Mouse (Mus musculus) left cerebral cortex, postnatal 25 days (tissue): ENCODE results near the gene Irak2. TPM values are rescaled to one million over a fixed set of nuclear protein-coding genes. Genes with fewer than 3 reads are reported as not detected.
"Not testable (repeated sequence)": the region's sequence is repeated elsewhere in the genome, so short reads cannot be mapped to it uniquely, and the experiment has no call there.

Experiments used
- DNase-seq, 2 experiments: peaks; one replicate each; pipeline ENCODE4 v3.0.0; 2022; ENCODE audit warnings: low spot score in 2 of 2, mixed read lengths in 1 of 2
- intact Hi-C: fragments of 180-260 bp; cut with DNase I; formaldehyde crosslinking; loops from one replicate; pipeline ENCODE4 v1.15.1; 2025
- total RNA-seq, 2 experiments: library from RNA; stranded (reverse); gene quantifications; 2 replicates each; pipeline ENCODE4 v1.2.3; 2021

Irak2 gene
- total RNA-seq, 2 experiments from 2014 or later = 18.5 to 21.1 TPM

DNA sequence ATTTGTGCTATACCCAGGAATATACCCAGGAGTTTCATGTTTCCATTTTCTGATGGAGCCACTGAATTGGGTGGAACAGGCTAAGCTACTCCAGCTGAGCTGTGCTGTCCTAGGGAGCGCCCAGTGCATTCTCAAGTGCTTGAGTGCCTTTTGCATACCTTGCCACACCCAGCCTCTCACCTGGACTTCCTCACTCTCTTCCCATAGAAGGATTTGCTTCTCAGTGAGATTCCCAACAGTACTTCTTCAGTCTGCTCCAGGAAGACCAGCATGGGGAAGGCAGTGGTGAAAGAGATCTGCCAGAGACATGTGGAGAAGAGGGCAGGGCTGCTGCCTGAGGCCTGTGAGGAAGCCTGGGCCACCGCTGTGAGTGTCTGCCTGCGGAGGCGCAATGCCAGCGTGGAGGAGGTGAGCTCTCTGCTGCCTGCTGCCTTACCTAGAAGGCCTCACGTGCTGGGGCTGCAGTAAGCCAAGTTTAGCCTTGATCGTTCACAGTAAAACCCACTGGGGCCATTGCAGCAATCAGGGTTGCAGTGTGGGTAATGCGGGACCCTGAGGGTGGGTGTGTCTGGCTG lies 48.4 kb downstream of the Irak2 start:
- DNase-seq = no peak
- intact Hi-C loops = loop anchor here (10.0 kb wide), 1 partner anchor 142 kb away; no protein-coding TSS in a partner anchor

GRCm38 (mm10) chr6:113690008-113690399 lies 51.7 kb downstream of the Irak2 start:
- no peak for DNase-seq
- intact Hi-C loops = no loop called here

DNA sequence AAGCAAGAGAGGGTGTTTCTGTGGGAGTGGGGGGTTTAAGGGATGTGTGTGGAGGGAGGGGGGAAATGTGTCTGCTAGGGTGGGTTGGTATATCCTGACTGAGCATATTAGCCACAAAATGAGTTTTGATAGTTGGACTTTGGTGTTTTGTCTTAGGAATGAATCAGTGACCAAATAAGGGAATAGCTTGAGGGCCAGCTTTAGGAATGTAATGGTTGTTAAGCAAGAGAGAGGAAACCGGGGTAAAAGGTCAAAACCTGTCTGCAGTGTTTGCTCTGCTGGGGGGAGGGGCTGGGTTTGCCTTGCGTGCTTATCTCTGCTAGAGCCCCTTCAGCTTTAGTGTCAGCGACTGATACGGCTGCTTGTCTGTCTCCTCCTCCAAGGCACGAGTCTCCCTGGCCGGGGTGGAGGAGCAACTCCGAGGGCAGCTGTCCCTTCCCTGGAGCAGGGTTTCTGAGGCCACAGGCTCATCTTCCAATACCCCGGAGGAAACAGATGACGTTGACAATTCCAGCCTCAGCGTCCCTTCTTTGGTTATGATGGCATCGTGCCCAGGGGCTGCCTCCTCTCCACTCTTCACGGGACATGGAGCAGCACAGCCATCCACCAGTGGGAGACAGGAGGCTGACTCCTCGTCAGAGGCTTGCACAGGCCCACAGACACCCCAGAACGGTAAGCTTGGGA lies 52.3 kb downstream of the Irak2 start:
- intact Hi-C loops = no loop called here
- no peak for DNase-seq

GRCm38 (mm10) chr6:113691084-113691462 lies 52.8 kb downstream of the Irak2 start:
- DNase-seq = no peak
- intact Hi-C loops = no loop called here

DNA sequence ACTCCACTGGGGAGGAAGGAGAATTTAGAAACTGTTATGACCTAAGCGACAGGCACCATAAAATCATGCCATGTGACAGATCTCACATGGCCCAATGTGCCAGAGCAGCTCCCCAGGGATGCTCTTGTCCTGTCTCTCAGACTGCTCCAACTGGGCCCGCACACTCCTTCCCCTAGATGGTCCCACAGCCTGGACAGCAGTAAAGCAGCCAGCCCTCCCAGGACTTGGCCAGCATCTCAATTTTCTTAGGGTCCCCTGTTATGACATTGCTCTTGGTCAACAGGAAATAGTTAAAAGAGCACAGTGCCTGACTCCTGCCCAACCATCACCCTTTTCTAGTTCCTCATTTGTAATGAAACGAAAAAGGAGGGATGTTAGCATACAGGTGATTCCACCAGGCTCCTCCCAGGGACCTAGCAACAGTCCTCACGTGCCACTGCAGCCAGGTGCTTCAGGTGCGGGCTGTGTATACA lies 54.4 kb downstream of the Irak2 start:
- intact Hi-C loops = no loop called here
- no peak for DNase-seq

- intact Hi-C loops = no loop called here
- DNase-seq = no peak
Observed at GRCm38 (mm10) chr6:113693377-113693776, 55.1 kb downstream of the Irak2 start.

GRCm38 (mm10) chr6:113695203-113695602 lies 56.9 kb downstream of the Irak2 start:
- intact Hi-C loops = no loop called here
- DNase-seq = no peak

DNA sequence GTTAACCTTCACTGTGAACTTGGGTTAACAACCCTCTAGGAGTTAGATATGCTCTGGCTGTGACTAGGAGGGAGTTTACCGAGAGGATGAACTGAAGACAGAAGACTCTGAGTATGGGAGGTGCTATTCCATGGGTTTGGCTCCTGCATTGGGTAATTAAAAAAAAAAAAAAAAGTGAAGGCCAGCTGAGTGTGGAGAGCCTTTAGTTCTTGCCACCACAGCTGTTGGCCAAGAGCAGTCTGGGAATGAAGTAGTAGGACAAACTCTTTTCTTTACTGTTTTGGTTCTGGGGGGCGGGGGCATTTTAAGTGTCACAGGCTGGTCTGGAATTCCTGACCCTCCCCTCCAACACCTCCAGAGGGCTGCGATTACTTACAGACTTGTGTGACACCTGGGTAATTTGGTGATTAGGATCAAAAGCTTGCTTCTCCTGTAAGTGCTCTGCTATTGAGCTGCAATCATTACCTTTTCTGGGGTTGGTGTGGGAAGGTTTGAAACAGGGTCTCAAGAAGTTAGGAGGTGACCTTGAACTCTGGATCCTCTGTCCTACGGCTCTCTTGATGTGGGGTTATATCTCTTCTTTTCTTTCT lies 57.6 kb downstream of the Irak2 start:
- intact Hi-C loops = loop anchor here (1.0 kb wide), 1 partner anchor 58 kb away; the partner anchor contains the start of gene Irak2
- DNase-seq = no peak

DNA sequence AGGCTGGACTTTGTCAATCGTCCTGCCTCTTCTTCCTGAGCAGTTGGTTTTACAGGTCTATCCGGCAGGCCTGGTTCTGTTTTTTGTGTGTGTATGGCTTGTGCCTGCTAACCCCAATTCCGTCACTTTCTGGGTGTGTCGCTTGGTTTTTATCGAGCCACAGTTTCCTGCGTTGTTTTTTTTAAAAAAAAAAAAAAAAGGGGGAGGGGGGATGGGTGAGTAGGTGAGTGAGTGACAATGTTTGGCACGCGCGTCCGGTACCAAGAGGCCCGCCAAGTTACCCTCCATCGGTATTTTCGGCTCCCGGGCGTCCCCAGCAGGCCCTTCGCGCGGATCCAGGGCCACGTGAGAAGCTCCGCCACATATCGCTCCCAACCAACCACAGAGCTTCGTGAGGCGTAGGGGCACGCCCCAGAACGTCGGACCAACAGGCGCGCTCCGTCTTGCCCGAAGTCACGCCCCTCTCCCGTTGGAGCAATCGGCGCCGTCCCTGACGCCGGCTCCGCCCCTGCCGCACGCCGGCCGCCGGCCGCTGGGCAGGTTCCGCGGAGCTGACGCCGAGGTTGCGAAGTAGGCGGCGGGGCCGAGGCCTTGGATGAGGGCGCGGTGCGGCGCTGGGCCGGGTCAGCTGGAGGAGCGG lies 58.4 kb downstream of the Irak2 start, which contains the start of gene Tatdn2:
Gene Tatdn2, plus strand, starts transcription at position 469 of the 640 bp plus-strand sequence.
- intact Hi-C loops = loop anchor here (1.0 kb wide), 1 partner anchor 58 kb away; the partner anchor contains the start of gene Irak2
- DNase-seq = peak; percentile 96 to 99

DNA sequence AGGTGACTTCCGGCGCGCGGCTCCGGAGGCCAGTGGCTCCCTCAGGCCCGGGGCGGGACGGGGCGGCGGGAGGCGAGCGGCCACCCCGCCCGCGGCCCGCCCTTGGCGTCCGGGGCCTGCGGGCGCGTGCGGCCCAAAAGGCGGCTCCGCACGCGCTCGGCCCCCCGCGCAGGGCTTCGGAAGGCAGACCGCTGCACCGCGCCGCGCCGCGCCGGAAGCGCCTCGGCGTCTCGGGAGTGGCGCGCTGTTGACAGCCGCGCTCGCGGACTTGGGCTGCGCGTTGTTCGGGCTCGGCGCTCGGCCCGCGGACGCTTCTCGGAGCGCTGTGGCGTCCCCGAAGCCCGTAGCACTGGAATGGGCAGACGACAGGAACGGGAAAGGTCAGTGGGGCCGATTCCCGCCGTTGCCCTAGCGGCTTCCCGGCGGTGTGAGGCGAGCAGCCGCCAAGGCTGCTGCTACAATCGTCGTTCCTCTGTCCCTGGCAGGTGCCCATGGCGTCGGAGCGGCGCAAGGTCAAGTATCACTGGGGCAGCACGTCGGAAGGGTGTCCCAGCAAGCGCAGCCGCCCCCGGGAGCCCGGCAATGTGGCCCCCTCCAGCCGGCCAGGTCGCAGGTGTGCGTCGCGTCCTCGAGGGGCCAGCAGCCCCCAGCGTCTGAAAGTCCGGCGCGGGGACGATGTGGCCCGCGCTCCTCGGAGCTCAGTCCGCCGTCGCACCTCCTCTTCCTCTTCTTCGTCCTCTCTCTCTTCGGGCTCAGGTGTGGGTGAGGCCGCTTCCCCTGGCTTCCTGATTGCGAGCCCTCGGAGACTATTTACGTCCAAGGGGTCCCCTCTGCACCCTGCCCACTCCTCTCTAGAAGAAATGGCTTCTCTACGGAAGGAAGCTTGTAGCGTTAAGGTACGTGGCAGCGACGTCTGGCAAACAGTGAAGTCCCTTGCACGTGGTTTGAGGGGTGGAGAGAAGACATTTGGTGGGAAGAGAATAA lies 59.2 kb downstream of the Irak2 start:
- intact Hi-C loops = no loop called here
- no peak for DNase-seq

GRCm38 (mm10) chr6:113712718-113713117 lies 74.5 kb downstream of the Irak2 start:
- intact Hi-C loops = no loop called here
- no peak for DNase-seq

DNA sequence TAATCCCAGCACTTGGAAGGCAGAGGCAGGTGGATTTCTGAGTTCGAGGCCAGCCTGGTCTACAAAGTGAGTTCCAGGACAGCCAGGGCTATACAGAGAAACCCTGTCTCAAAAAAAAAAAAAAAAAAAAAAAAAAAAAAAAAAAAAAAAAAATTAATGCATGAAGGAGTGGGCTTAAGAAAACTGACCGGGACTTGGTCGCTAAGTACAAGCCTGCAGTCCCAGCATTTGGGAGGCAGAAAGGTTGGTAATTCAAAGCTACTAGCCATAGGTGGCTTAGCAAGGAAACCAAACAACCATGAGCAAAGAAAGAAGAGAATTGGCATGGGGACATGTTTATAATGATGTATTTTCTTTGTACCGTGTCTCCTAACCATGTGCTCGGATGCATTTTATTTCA lies 75.1 kb downstream of the Irak2 start:
- intact Hi-C loops = not testable (repeated sequence)

DNA sequence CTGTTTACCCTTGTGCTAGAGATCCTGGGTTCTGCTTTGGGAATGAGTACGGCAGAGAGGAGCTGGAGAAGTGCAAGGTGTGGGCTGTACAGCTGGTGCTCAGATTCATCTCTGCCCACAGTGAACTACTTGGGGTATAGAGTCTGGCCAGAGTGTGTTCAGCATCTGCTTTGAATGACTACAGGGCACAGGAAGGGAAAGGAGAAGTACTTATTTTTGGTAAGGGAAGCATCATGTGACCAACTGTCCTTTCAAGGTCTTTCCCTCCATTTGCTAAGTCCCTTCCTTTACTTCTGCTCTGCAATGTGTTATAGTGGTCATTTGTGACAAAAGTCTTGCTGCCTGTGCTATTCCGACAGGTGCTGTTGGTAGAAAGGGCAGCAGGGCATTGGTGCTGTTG lies 76.0 kb downstream of the Irak2 start:
- intact Hi-C loops = no loop called here
- peak in 1 of 2 experiments; percentile 40 for DNase-seq

More for the DNA sequence above, 75.1 kb downstream of the Irak2 start:
- not testable (repeated sequence) for DNase-seq

- DNase-seq = no peak
- intact Hi-C loops = no loop called here
Observed at GRCm38 (mm10) chr6:113714797-113715196, 76.5 kb downstream of the Irak2 start.

- no peak for DNase-seq
- intact Hi-C loops = no loop called here
Observed at GRCm38 (mm10) chr6:113717541-113717940, 79.3 kb downstream of the Irak2 start.

- DNase-seq = no peak
- intact Hi-C loops = no loop called here
Observed at GRCm38 (mm10) chr6:113719878-113720277, 81.6 kb downstream of the Irak2 start, which contains the start of gene Ghrl. Gene Ghrl (minus strand): TSS chr6:113719880.

GRCm38 (mm10) chr6:113721061-113721460 lies 82.8 kb downstream of the Irak2 start:
- intact Hi-C loops = no loop called here

DNA sequence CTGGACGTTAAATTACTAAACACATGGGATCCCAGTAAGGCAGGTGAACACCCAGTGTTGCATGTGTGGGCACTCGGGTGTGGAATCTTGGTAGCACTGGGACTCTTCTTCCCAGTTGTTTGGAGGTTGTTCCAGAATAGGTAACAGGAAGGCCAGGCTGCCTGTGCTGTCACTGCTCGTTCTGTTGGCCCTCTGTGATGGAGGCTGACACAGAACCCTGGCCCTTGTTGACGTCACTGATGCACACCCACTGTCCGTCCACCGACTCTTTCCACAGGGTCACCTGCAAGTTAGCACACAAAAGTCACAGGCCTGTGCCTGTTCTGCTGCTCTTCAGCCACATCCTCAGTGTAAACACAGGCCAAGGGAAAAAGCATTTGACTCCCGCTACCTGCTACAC lies 89.9 kb downstream of the Irak2 start:
- intact Hi-C loops = no loop called here
- no peak for DNase-seq

More at GRCm38 (mm10) chr6:113721061-113721460, 82.8 kb downstream of the Irak2 start:
- DNase-seq = no peak

DNA sequence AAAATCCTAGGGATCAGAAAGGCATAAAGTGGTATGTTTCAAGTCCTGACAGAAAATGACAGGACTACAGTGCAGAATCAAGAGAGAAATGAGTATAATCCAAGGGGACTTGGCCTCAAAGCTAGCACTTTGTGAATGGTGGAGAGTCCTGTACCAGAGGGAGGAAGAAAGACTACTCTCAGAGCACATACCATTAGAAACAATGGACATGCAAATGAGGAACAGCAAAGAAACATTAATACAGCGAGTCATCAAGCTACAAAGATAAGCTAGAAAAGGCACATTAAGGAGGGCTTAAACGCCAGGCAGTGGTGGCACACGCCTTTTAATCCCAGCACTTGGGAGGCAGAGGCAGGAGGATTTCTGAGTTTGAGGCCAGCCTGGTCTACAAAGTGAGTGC lies 93.0 kb downstream of the Irak2 start:
- intact Hi-C loops = no loop called here
- DNase-seq = no peak
